In genomic region chr11:31892152-31892551, GRCm38 (mm10) we compare ENCODE assay signal across 22 mouse cellular contexts. TPM values are rescaled to one million over a fixed set of nuclear protein-coding genes. Genes with fewer than 3 reads are reported as not detected.
DNase-seq lines count a peak whose midpoint lies in the region; ATAC-seq lines count a peak whose summit lies in the region.
"Had no signal": no experiment of that assay in that cellular context is flagged by ENCODE, and none has a peak within 500 bp of the region (broad histone marks: within the 10 kb centered on the region; RNA-seq: fewer than 3 reads in every experiment).

No protein-coding gene starts in this region.

- WGBS in heart, embryonic 14.5 days: 28% methylated on average over 3 of the region's 3 CpGs
- 28% methylated on average over 3 of the region's 3 CpGs for WGBS in liver, embryonic 12.5 days (ENCODE audit: insufficient replicate concordance)
- WGBS in liver, embryonic 11.5 days: 39% methylated on average over 3 of the region's 3 CpGs
- 73% methylated on average over 3 of the region's 3 CpGs for WGBS in midbrain, embryonic 13.5 days

- no peaks in the 10 kb centered on the region for H3K27me3 ChIP-seq in heart, embryonic 14.5 days (ENCODE audit: control insufficient read depth, insufficient read depth, low read length)
- no peaks in the 10 kb centered on the region for H3K27me3 ChIP-seq in liver, embryonic 12.5 days (replicated peaks)
- no peaks in the 10 kb centered on the region for H3K27me3 ChIP-seq in liver, embryonic 11.5 days (replicated peaks; ENCODE audit: control insufficient read depth, insufficient read depth, low read length)
- no peaks in the 10 kb centered on the region for H3K27me3 ChIP-seq in midbrain, embryonic 13.5 days
- H3K27me3 ChIP-seq: embryonic facial prominence, embryonic 13.5 days; hindbrain, embryonic 13.5 days; intestine, embryonic 15.5 days; limb, embryonic 13.5 days had no signal

- peak overlapping the region; percentile 58 to 59 for H3K27ac ChIP-seq in heart, embryonic 14.5 days (replicated peaks in 1 of 2; ENCODE audit: control insufficient read depth in 1 of 2, insufficient read depth in 1 of 2, low read depth in 2 of 2, low read length in 2 of 2)
- peak overlapping the region; percentile 60 for H3K27ac ChIP-seq in liver, embryonic 12.5 days
- no peak overlapping the region for H3K27ac ChIP-seq in liver, embryonic 11.5 days (ENCODE audit: low read depth, low read length)
- no peak overlapping the region for H3K27ac ChIP-seq in midbrain, embryonic 13.5 days
- H3K27ac ChIP-seq: embryonic facial prominence, embryonic 13.5 days; hindbrain, embryonic 13.5 days; intestine, embryonic 15.5 days; limb, embryonic 13.5 days; macrophage; midbrain, embryonic 10.5 days had no signal

- peaks cover 16% of the 10 kb centered on the region for H3K36me3 ChIP-seq in heart, embryonic 14.5 days (ENCODE audit: control insufficient read depth, insufficient read depth, low read length)
- peaks cover 78% of the 10 kb centered on the region for H3K36me3 ChIP-seq in liver, embryonic 12.5 days
- no peaks in the 10 kb centered on the region; the same call in 1 of the 2 replicates for H3K36me3 ChIP-seq in liver, embryonic 11.5 days (ENCODE audit: control insufficient read depth, insufficient read depth, low read length)
- H3K36me3 ChIP-seq in midbrain, embryonic 13.5 days: peaks cover 3% of the 10 kb centered on the region; the same call in 1 of the 2 replicates
- H3K36me3 ChIP-seq: embryonic facial prominence, embryonic 13.5 days; intestine, embryonic 15.5 days; limb, embryonic 13.5 days; midbrain, embryonic 10.5 days had no signal

- H3K9me3 ChIP-seq in heart, embryonic 14.5 days (ENCODE audit: control insufficient read depth, low read length): no peaks in the 10 kb centered on the region
- no peaks in the 10 kb centered on the region for H3K9me3 ChIP-seq in liver, embryonic 12.5 days (replicated peaks)
- no peaks in the 10 kb centered on the region for H3K9me3 ChIP-seq in liver, embryonic 11.5 days (ENCODE audit: control insufficient read depth, low read length)
- no peaks in the 10 kb centered on the region for H3K9me3 ChIP-seq in midbrain, embryonic 13.5 days
- H3K9me3 ChIP-seq: embryonic facial prominence, embryonic 13.5 days; hindbrain, embryonic 13.5 days; intestine, embryonic 15.5 days; limb, embryonic 13.5 days; midbrain, embryonic 10.5 days had no signal

- peak overlapping the region; percentile 38 for H3K9ac ChIP-seq in heart, embryonic 14.5 days (ENCODE audit: low read length)
- H3K9ac ChIP-seq in liver, embryonic 12.5 days: 0 out of 2 replicates have a peak overlapping the region, but pooled peaks have one; percentile 7
- H3K9ac ChIP-seq in liver, embryonic 11.5 days (ENCODE audit: low read depth, low read length): no peak overlapping the region
- H3K9ac ChIP-seq in midbrain, embryonic 13.5 days (replicated peaks): no peak overlapping the region
- H3K9ac ChIP-seq: embryonic facial prominence, embryonic 13.5 days; hindbrain, embryonic 13.5 days; intestine, embryonic 15.5 days; limb, embryonic 13.5 days; lung, embryonic 14.5 days had no signal

- H3K4me2 ChIP-seq in heart, embryonic 14.5 days (ENCODE audit: low read length): no peak overlapping the region
- peak overlapping the region; percentile 35 for H3K4me2 ChIP-seq in liver, embryonic 12.5 days
- H3K4me2 ChIP-seq in liver, embryonic 11.5 days: no peak overlapping the region
- H3K4me2 ChIP-seq in midbrain, embryonic 13.5 days (replicated peaks): no peak overlapping the region
- H3K4me2 ChIP-seq: embryonic facial prominence, embryonic 13.5 days; hindbrain, embryonic 13.5 days; intestine, embryonic 15.5 days; limb, embryonic 13.5 days; lung, embryonic 14.5 days had no signal

- intact Hi-C loops in heart, postnatal 10 days (cut with DNase I): no loop called here

- peaks cover 12 to 50% of the 10 kb centered on the region in 2 experiments for H3K4me1 ChIP-seq in heart, embryonic 14.5 days (ENCODE audit: control insufficient read depth in 2 of 2, insufficient read depth in 2 of 2, low read length in 2 of 2)
- H3K4me1 ChIP-seq in liver, embryonic 12.5 days: peaks cover 78% of the 10 kb centered on the region
- H3K4me1 ChIP-seq in liver, embryonic 11.5 days (replicated peaks; ENCODE audit: control insufficient read depth, insufficient read depth, low read length): peaks cover 20% of the 10 kb centered on the region
- H3K4me1 ChIP-seq in midbrain, embryonic 13.5 days (replicated peaks): no peaks in the 10 kb centered on the region
- H3K4me1 ChIP-seq: intestine, embryonic 15.5 days; limb, embryonic 13.5 days; midbrain, embryonic 10.5 days had no signal

- DNase-seq in heart, postnatal 10 days: no peak
- no peak for DNase-seq in liver, embryonic 11.5 days (ENCODE audit: low spot score)
- DNase-seq in CD4-positive, CD25-positive, alpha-beta regulatory T cell, adult 2 months (ENCODE audit: low read depth, low spot score): peak; percentile 48
- DNase-seq in T-cell, adult 2 months (ENCODE audit: low spot score): peak; percentile 43
- DNase-seq in frontal cortex, postnatal 14 days (ENCODE audit: low spot score in 2 of 2): no peak
- DNase-seq: adrenal gland, postnatal 36 days; cerebellum, adult 11-12 months; cerebellum, postnatal 14 days; kidney, postnatal 4 days; lung, embryonic 14.5 days; right cerebral cortex, postnatal 4 days; thymus, postnatal 25 days had no signal

- no peak overlapping the region for H3K4me3 ChIP-seq in heart, embryonic 14.5 days (ENCODE audit: control insufficient read depth in 1 of 2, insufficient read depth in 1 of 2, low read depth in 1 of 2, low read length in 2 of 2)
- H3K4me3 ChIP-seq in liver, embryonic 12.5 days: no peak overlapping the region
- no peak overlapping the region for H3K4me3 ChIP-seq in liver, embryonic 11.5 days (ENCODE audit: low read depth, low read length)
- no peak overlapping the region for H3K4me3 ChIP-seq in midbrain, embryonic 13.5 days (replicated peaks)
- H3K4me3 ChIP-seq: embryonic facial prominence, embryonic 13.5 days; hindbrain, embryonic 13.5 days; intestine, embryonic 15.5 days; limb, embryonic 13.5 days; midbrain, embryonic 10.5 days had no signal

- no peak for ATAC-seq in heart, embryonic 14.5 days (ENCODE audit: insufficient number of reproducible peaks, insufficient read depth, low FRiP score, low read depth)
- no peak for ATAC-seq in liver, embryonic 12.5 days
- no peak for ATAC-seq in liver, embryonic 11.5 days (replicated peaks; ENCODE audit: low FRiP score)
- no peak for ATAC-seq in midbrain, embryonic 13.5 days
- ATAC-seq: forebrain, embryonic 14.5 days; intestine, embryonic 15.5 days had no signal

RNA-seq across cellular contexts. Expression of gene Cpeb4, which starts 20.1 kb away (rescaled TPM):
- polyA plus RNA-seq in heart, embryonic 14.5 days (2014; fragmentation: Nextera tagmentation; extraction: Ambion mirVana): 14.8 and 15.4 TPM in 2 replicates
- total RNA-seq in heart, postnatal 10 days (2021): 10 to 100 TPM; 68.0 to 72.2 TPM
- polyA plus RNA-seq in liver, embryonic 12.5 days (2016; fragmentation: Nextera tagmentation; extraction: Ambion mirVana): 21.5 and 24.7 TPM in 2 replicates
- polyA plus RNA-seq in liver, embryonic 11.5 days (2014; fragmentation: Nextera tagmentation; extraction: Ambion mirVana): 14.4 and 15.8 TPM in 2 replicates
- polyA plus RNA-seq in midbrain, embryonic 13.5 days (2015; fragmentation: Nextera tagmentation; extraction: Ambion mirVana): 14.2 and 15.9 TPM in 2 replicates

Comparison
In these comparisons a context has a peak if more than half of its experiments do, and no peak if none do; other contexts are left out.
1. H3K27ac ChIP-seq: peak in heart, embryonic 14.5 days (2 of 2) and liver, embryonic 12.5 days (single experiment); none in liver, embryonic 11.5 days (single experiment) and midbrain, embryonic 13.5 days (single experiment).
2. H3K9ac ChIP-seq: peak in heart, embryonic 14.5 days (single experiment) and liver, embryonic 12.5 days (single experiment); none in liver, embryonic 11.5 days (single experiment) and midbrain, embryonic 13.5 days (single experiment).
3. DNase-seq: peak in CD4-positive, CD25-positive, alpha-beta regulatory T cell, adult 2 months (single experiment) and T-cell, adult 2 months (single experiment); none in heart, postnatal 10 days (0 of 2), liver, embryonic 11.5 days (single experiment) and frontal cortex, postnatal 14 days (0 of 2).